ENCODE assay signal across 9 mouse cellular contexts in the genomic region with DNA sequence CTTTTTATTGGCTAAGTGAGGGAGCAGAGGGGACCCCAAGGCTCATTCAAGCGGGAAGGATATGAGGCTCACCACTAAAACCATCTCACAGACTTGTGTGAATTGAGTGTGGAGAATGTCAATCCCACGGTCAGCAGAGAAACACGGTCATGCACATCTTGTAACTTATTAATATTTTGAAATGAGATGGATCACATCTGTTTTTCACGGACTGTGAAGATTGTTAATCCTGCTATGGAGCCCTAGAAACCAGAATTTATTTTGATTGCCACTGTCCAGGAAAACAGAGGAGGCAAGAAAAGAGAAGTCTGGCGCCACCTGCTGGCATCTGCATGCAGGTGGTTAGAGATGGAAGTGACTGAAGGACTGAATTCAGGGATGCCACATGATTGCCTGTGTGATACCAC. TPM values are rescaled to one million over a fixed set of nuclear protein-coding genes. Genes with fewer than 3 reads are reported as not detected.
DNase-seq lines count a peak whose midpoint lies in the region.
"Had no signal": no experiment of that assay in that cellular context is flagged by ENCODE, and none has a peak within 500 bp of the region (broad histone marks: within the 10 kb centered on the region; RNA-seq: fewer than 3 reads in every experiment).

No protein-coding gene starts in this region.

- H3K27ac ChIP-seq in limb, embryonic 10.5 days = no peak overlapping the region
- H3K27ac ChIP-seq: embryonic facial prominence, embryonic 13.5 days had no signal

- H3K4me3 ChIP-seq in limb, embryonic 10.5 days = no peak overlapping the region
- H3K4me3 ChIP-seq: embryonic facial prominence, embryonic 13.5 days had no signal

- no peaks in the 10 kb centered on the region for H3K4me1 ChIP-seq in limb, embryonic 10.5 days
- H3K4me1 ChIP-seq: embryonic facial prominence, embryonic 13.5 days had no signal

- 40% methylated on average over 5 of the region's 5 CpGs for WGBS in limb, embryonic 10.5 days

- H3K27me3 ChIP-seq in limb, embryonic 10.5 days (ENCODE audit: low read depth, poor library complexity, severe bottlenecking) = no peaks in the 10 kb centered on the region
- H3K27me3 ChIP-seq: embryonic facial prominence, embryonic 13.5 days had no signal

- H3K9me3 ChIP-seq in limb, embryonic 10.5 days (replicated peaks) = no peaks in the 10 kb centered on the region
- H3K9me3 ChIP-seq: embryonic facial prominence, embryonic 13.5 days had no signal

- DNase-seq in 3T3-L1 (ENCODE audit: low read depth, low spot score) (peak; percentile 89), ZHBTc4 (ENCODE audit: low read depth, low spot score) (peak; percentile 88)
- DNase-seq in cerebellum, postnatal 36 days = peak; percentile 61 to 64
- DNase-seq in gastrocnemius, adult 18-20 months (ENCODE audit: low spot score) = peak; percentile 39
- peak; percentile 20 to 74 for DNase-seq in kidney, adult 8-10 months
- DNase-seq in limb, embryonic 10.5 days (ENCODE audit: low spot score) = peak; percentile 88
- DNase-seq in neural tube, embryonic 10.5 days (ENCODE audit: extremely low spot score, low spot score) = peak; percentile 79
- DNase-seq in testis, postnatal 10 days (ENCODE audit: low spot score) = peak; percentile 86

- no peaks in the 10 kb centered on the region for H3K36me3 ChIP-seq in limb, embryonic 10.5 days
- H3K36me3 ChIP-seq: embryonic facial prominence, embryonic 13.5 days had no signal

RNA-seq across cellular contexts. Expression of gene BC030870, which starts 19.1 kb away (rescaled TPM):
- not detected for total RNA-seq in gastrocnemius, adult 18-20 months (2021)
- not detected in 2 replicates for polyA plus RNA-seq in limb, embryonic 10.5 days (2016; fragmentation: Nextera tagmentation; extraction: Ambion mirVana)
- polyA plus RNA-seq: embryonic facial prominence, embryonic 13.5 days had no signal

RNA-seq across cellular contexts. Expression of gene Gm10663, which starts 35.5 kb away (rescaled TPM):
- not detected for total RNA-seq in gastrocnemius, adult 18-20 months (2021)
- not detected in 2 replicates for polyA plus RNA-seq in limb, embryonic 10.5 days (2016; fragmentation: Nextera tagmentation; extraction: Ambion mirVana)
- polyA plus RNA-seq: embryonic facial prominence, embryonic 13.5 days had no signal

Comparison
In these comparisons a context has a peak if more than half of its experiments do, and no peak if none do; other contexts are left out.
1. DNase-seq: peak in every context shown above with its lines; median percentile 89 in 3T3-L1; 88 in ZHBTc4; 88 in limb, embryonic 10.5 days; 86 in testis, postnatal 10 days; 79 in neural tube, embryonic 10.5 days; 62 in cerebellum, postnatal 36 days; 47 in kidney, adult 8-10 months; 39 in gastrocnemius, adult 18-20 months.